Mouse (Mus musculus): Measurements from ENCODE around the gene Usp20. TPM values are rescaled to one million over a fixed set of nuclear protein-coding genes. Genes with fewer than 3 reads are reported as not detected.

Gene Usp20
- polyA plus RNA-seq, 1 experiment from 2014 or later: 19.0 TPM

DNA sequence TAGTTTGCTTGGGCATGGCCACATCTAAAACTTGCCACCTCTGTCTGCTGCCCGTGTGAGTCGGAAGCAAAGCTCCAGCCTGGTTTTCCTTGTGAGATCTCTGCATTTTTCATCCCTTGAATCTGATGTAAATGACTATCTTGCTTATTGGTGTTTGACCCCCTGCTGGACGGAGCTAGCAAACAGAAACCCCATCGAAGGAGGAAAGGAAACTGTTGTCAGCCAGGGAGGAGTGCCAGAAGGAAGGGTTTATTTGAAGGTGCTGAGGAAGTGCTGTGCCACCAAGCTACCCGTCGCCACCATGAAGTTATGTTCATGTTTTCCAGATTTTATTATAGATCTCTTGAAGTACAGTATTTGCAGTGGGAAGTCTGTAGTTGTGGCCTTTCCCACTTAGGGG, 27.3 kb upstream of the Usp20 start:
- peaks cover 34% of the 10 kb centered on the region for H3K36me3 ChIP-seq
- H3K27ac ChIP-seq: no peak overlapping the region
- WGBS: 58% methylated on average over 6 of the region's 6 CpGs
- H3K4me2 ChIP-seq: peak overlapping the region; percentile 65
- ATAC-seq (ENCODE audit: insufficient read depth, low FRiP score, low read depth): no peak
- no peak overlapping the region for H3K9ac ChIP-seq
- no peaks in the 10 kb centered on the region for H3K27me3 ChIP-seq (replicated peaks)
- 0 out of 2 replicates have a peak overlapping the region, but pooled peaks have one; percentile 2 for H3K4me3 ChIP-seq (replicated peaks)
- peaks cover 21% of the 10 kb centered on the region for H3K4me1 ChIP-seq
- no peaks in the 10 kb centered on the region for H3K9me3 ChIP-seq

DNA sequence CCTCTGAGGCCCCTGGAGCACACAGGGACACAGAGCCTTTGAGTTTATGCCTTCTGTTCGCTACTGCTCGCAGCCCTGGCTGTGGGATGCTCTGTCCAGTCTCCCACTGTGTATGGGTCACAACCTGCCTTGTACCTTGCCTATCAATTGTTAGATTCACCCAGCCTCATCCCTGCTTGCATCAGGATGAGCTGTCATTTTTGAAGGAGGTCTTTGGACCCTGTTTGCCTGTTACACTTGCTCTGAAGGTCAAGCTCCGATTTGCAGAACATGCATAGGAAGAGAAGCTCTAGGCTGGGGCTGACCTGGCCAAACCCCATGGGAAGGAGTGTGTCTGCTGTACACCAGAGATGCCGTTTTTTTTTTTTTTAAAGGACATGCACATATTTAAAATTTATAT, 24.6 kb upstream of the Usp20 start:
- 83% methylated on average over 4 of the region's 4 CpGs for WGBS
- H3K4me1 ChIP-seq: peaks cover 21% of the 10 kb centered on the region
- ATAC-seq (ENCODE audit: insufficient read depth, low FRiP score, low read depth): no peak
- no peaks in the 10 kb centered on the region for H3K27me3 ChIP-seq (replicated peaks)
- H3K4me2 ChIP-seq: no peak overlapping the region
- H3K9ac ChIP-seq: no peak overlapping the region
- no peak overlapping the region for H3K27ac ChIP-seq
- H3K36me3 ChIP-seq: peaks cover 57% of the 10 kb centered on the region
- H3K4me3 ChIP-seq (replicated peaks): no peak overlapping the region
- no peaks in the 10 kb centered on the region for H3K9me3 ChIP-seq

DNA sequence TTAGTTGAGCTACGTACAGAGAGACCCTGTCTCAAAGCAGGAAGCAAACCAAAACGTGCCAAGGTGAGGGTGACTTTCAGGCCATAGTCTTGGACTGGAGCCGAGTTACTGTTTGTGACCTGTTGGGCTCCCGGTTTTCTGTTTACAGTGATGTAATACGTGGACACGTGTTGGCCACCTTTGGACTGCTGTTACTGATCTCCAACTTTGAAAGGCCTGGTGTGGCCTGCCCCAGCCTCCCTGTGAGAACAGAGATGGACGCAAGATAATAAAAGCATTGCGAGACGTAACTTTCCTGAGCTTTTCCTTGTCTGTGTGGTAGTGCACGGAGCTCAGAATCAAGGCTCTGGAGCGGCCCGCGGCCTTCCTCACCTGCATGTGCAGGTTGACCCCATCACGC, 23.4 kb upstream of the Usp20 start:
- Histone ChIP-seq H3K4me2 (no peak overlapping the region), H3K4me1 (peaks cover 18% of the 10 kb centered on the region), H3K27ac (no peak overlapping the region), H3K9me3 (no peaks in the 10 kb centered on the region), H3K4me3 (replicated peaks) (no peak overlapping the region), H3K9ac (no peak overlapping the region), H3K36me3 (peaks cover 67% of the 10 kb centered on the region), H3K27me3 (replicated peaks) (no peaks in the 10 kb centered on the region)
- ATAC-seq (ENCODE audit: insufficient read depth, low FRiP score, low read depth): no peak
- WGBS: 83% methylated on average over 14 of the region's 14 CpGs

DNA sequence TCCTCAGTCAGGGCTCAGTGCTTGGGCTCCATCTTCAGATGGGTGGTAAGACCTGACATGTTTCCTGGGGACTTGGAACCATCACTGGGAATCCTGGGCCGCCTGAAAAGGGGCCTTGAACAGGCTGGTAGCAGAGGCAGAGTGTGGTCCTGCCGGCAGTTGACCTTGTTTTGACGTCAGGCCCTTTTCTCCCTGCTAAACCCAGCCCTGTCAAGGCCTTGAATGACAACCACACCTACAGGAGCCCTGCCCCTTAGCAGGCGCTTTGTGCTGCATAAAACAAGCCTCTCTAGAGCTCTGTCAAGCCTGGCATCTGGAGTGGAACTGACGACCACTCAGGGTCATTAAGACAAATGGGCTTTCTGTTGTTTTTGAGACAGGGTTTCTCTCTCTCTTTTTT, 22.2 kb upstream of the Usp20 start:
- ATAC-seq (ENCODE audit: insufficient read depth, low FRiP score, low read depth): no peak
- peaks cover 7% of the 10 kb centered on the region; the same call in 1 of the 2 replicates for H3K4me1 ChIP-seq
- H3K4me2 ChIP-seq: no peak overlapping the region
- no peaks in the 10 kb centered on the region for H3K27me3 ChIP-seq (replicated peaks)
- H3K27ac ChIP-seq: no peak overlapping the region
- H3K4me3 ChIP-seq (replicated peaks): no peak overlapping the region
- H3K36me3 ChIP-seq: peaks cover 78% of the 10 kb centered on the region
- H3K9me3 ChIP-seq: no peaks in the 10 kb centered on the region
- H3K9ac ChIP-seq: no peak overlapping the region
- 44% methylated on average over 5 of the region's 5 CpGs for WGBS

DNA sequence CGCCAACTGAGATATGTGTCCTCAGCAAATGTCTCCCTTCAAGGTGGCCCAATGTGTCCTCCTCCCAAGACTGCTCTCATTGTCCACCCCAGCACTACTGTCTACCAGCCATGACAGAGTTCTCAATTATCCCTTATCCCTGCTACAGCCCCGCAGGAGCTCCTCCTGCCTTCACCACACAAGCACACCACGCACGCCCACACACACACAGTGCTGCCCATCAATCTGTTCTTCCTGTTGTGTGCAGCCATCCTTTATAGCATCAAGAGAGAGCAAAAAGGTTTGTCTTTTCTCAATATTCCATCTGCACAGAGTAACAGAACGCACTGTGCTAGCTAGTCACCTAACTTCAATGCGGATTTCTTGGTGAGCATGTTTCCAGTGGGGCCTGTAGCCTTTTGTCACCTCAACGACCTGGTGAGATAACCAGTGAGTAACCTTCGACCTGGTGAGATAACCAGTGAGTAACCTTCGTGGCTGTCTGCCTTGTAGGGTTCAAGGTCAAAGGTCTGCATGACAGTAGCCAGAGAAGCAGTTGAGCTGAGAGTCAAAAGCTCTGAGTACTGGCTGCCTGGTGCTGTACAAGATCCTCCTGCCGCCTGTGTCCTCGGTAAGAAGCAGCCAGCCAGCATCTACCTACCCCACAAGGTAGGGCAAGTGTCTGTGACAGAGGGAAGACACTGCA, 19.4 kb upstream of the Usp20 start:
- peaks cover 66% of the 10 kb centered on the region for H3K36me3 ChIP-seq
- H3K4me2 ChIP-seq: no peak overlapping the region
- peaks cover 19% of the 10 kb centered on the region for H3K4me1 ChIP-seq
- no peak overlapping the region for H3K4me3 ChIP-seq (replicated peaks)
- no peak overlapping the region for H3K9ac ChIP-seq
- 78% methylated on average over 11 of the region's 11 CpGs for WGBS
- no peaks in the 10 kb centered on the region for H3K9me3 ChIP-seq
- no peak for ATAC-seq (ENCODE audit: insufficient read depth, low FRiP score, low read depth)
- no peaks in the 10 kb centered on the region for H3K27me3 ChIP-seq (replicated peaks)
- no peak overlapping the region for H3K27ac ChIP-seq

DNA sequence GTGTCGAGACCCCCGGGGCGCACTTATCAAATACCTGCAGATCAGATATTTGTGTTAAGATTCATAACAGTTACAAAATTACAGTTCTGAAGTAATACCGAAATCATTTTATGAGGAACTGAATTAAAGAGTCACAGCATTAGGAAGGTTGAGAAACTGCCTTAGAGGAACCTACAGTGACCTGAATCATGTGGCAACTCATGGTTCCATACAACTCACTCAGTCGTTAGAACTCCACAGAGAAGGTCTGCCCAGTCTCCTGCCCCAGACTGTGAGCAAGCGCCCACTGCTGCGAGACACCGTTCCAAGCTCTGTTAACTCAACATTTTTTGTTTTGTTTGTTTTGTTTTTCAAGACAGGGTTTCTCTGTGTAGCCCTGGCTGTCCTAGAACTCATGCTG, 16.5 kb upstream of the Usp20 start:
- H3K4me1 ChIP-seq: peaks cover 19% of the 10 kb centered on the region
- H3K27ac ChIP-seq: no peak overlapping the region
- peak overlapping the region; percentile 81 for H3K4me2 ChIP-seq
- no peaks in the 10 kb centered on the region for H3K9me3 ChIP-seq
- no peak overlapping the region for H3K9ac ChIP-seq
- peaks cover 42% of the 10 kb centered on the region for H3K36me3 ChIP-seq
- WGBS: 91% methylated on average over 8 of the region's 8 CpGs
- no peak overlapping the region for H3K4me3 ChIP-seq (replicated peaks)
- H3K27me3 ChIP-seq (replicated peaks): no peaks in the 10 kb centered on the region
- no peak for ATAC-seq (ENCODE audit: insufficient read depth, low FRiP score, low read depth)

DNA sequence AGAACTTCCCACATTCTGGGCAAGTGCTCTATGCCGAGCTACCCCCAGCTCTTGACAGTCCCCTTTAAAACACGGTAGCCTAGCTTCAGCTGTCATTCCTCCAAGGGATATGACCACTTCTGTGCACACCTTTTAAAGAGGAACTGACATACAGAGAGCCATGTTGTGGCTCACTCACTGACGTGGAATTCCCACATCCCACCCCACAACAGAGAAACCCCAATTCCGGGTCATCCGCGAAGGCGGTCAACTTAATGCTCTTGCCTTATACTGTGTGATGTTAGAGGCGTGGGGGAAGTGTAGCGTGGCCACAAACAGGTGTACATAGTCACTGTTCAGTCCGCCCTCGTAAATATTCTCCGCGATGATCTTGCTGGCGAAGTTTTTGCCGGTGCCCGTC, 15.3 kb upstream of the Usp20 start:
- 15% methylated on average over 16 of the region's 16 CpGs for WGBS
- H3K27ac ChIP-seq: 0 out of 2 replicates have a peak overlapping the region, but pooled peaks have one; percentile 78

DNA sequence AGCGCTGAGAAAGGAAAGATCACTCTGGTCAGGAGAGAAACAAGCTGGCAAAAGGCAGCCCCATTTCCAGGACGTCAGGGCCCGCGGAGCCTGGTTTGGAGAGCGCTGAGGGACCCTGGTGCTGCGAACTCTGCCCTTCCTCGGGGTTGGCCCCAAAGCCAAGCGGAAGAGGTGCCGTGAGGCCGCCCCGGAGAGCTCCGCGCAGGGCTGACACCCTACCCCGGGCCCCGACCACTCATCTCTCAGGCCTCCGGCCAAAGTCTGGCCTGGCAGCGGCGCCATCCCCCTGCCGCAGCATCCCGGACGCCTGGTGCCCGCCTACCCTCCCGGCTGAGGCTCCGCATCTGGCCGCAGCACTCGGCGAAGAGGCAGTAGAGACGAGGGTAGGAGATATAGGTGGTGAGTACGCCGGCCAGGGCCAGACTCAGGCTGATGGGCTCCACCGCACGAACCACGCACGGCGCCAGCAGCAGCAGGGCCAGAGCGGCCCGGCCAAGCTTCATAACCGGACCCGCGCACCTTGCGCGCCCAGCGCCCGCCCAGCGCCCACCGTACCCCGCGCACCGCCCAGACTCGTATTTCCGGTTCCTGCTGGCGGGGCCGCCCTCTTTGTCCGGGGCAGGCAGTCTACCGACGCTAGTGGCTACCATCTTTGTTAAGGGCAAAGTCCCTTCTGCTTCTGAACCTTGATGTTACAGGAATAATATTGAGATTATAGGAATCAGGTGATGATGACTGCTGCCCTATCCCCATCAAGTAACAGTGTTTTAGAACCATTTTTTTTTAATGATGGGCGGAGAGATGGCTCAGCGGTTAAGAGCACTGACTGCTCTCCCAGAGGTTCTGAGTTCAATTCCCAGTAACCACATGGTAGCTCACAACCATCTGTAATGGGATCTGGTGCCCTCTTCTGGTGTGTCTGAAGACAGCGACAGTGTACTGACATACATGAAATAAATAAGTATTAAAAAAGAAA, 14.4 kb upstream of the Usp20 start, which contains the start of gene Tor1a:
TSS of gene Tor1a (minus strand) at position 582 of the 976 bp plus-strand sequence.
- Histone ChIP-seq H3K27me3 (replicated peaks) (no peaks in the 10 kb centered on the region), H3K36me3 (peaks cover 28% of the 10 kb centered on the region), H3K9ac (peak within 1 kb of the TSS; percentile 98), H3K4me1 (peaks cover 19% of the 10 kb centered on the region), H3K27ac (peak within 1 kb of the TSS; percentile 78), H3K4me3 (replicated peaks) (peak within 1 kb of the TSS; percentile 92), H3K4me2 (peak within 1 kb of the TSS; percentile 81), H3K9me3 (no peaks in the 10 kb centered on the region)
- peak; percentile 93 for ATAC-seq (ENCODE audit: insufficient read depth, low FRiP score, low read depth)
- WGBS: 2% methylated on average over 59 of the region's 59 CpGs

More for the DNA sequence above, 15.3 kb upstream of the Usp20 start:
- peak overlapping the region; percentile 92 for H3K4me3 ChIP-seq (replicated peaks)
- no peaks in the 10 kb centered on the region for H3K27me3 ChIP-seq (replicated peaks)
- H3K4me2 ChIP-seq: peak overlapping the region; percentile 81
- no peak for ATAC-seq (ENCODE audit: insufficient read depth, low FRiP score, low read depth)
- H3K9me3 ChIP-seq: no peaks in the 10 kb centered on the region
- peaks cover 19% of the 10 kb centered on the region for H3K4me1 ChIP-seq
- peak overlapping the region; percentile 98 for H3K9ac ChIP-seq
- H3K36me3 ChIP-seq: peaks cover 31% of the 10 kb centered on the region

DNA sequence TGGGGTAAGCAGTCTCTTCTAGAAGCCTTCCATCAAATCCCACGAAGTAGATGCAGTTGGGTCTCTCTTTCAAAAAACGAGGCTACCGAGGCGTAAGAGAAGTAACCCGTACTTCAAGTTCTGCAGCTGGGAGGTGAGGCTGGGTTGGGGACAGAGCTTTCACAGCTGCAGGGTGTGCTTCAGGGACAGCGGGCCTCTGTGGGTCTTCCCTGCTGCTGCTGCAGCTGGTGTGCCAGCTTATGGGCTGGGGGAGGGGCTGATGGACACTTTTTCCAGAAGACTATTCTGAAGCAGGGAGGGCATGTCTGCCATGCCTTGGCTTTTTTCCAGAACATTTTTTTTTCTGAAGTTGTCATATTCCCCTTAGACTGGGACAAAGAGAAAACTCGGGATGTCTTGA, 945 bp downstream of the Usp20 start:
- 43% methylated on average over 7 of the region's 7 CpGs for WGBS
- H3K27ac ChIP-seq: no peak overlapping the region
- H3K9ac ChIP-seq: no peak overlapping the region

DNA sequence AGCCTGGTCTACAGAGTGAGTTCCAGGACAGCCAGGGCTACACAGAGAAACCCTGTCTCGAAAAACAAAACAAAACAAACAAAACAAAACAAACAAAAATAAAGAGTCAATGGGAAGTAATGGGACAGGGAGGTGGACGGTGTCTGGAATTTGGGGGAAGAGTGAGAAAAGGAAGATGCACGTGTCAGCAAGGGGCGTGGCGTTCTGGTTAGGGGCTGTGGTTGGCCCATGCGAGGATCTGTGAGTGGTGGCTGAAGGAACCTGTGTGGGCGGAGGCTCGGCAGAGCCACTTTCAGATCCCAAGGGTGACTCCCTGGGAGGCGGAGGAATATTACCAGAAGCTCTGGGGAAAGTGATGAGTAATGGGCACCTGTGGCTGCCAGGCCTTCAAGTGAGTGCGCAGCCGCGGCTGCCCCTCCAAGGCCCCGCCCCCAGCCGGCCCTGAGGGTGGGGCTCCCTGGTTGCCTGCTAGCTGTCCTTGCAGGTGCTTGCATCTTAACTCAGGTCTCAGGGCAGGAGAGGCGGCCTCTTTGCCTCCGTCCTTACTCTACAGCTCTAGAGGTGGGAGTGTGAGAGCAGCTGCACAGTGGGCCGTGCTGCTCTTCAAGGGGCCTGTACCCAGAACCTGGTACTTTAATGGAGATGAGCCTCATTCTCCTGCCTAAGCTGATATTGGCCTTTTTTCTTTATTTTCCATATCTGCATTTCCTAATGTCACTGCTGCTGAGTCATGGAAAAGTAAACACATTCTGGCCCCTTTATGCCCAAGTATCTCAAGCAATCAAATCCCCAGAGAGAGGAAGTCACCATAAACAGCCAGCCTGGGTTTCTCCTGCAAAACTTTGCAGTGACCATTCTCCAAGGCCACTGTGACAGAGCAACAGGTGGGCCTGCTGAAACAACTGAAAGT, 3.3 kb downstream of the Usp20 start:
- WGBS: 21% methylated on average over 17 of the region's 17 CpGs
- Histone ChIP-seq H3K4me2 (peak overlapping the region; percentile 22), H3K4me1 (peaks cover 26% of the 10 kb centered on the region), H3K9me3 (no peaks in the 10 kb centered on the region), H3K27me3 (replicated peaks) (no peaks in the 10 kb centered on the region), H3K4me3 (replicated peaks) (no peak overlapping the region), H3K27ac (peak overlapping the region; percentile 82), H3K36me3 (peaks cover under 1% of the 10 kb centered on the region; the same call in 1 of the 2 replicates), H3K9ac (no peak overlapping the region)
- no peak for ATAC-seq (ENCODE audit: insufficient read depth, low FRiP score, low read depth)

More for the DNA sequence above, 945 bp downstream of the Usp20 start:
- Histone ChIP-seq H3K9me3 (no peaks in the 10 kb centered on the region), H3K4me3 (replicated peaks) (peak overlapping the region; percentile 67), H3K4me2 (peak overlapping the region; percentile 77), H3K36me3 (peaks cover 20% of the 10 kb centered on the region; the same call in 1 of the 2 replicates), H3K4me1 (peaks cover 29% of the 10 kb centered on the region), H3K27me3 (replicated peaks) (no peaks in the 10 kb centered on the region)
- no peak for ATAC-seq (ENCODE audit: insufficient read depth, low FRiP score, low read depth)

DNA sequence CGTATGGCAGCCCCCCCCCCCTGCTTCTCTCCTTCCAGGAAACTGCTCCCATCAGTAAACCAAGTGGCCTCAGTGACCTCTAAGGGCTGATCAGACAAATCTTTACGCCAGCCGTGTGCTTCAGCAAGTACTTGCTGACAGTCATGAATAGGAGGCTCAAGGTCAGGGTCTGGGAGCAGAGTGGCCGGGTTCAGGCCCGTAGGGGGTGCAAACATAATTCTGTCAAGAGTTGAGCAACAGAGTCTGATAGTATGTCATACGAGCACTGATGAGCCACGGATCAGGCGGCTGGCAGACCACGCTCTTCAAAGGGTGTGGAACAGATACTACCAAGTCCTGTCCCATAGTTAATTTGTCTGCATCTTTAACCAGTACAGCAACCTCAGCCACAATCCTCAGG, 8.1 kb downstream of the Usp20 start:
- no peak overlapping the region for H3K9ac ChIP-seq
- 86% methylated on average over 9 of the region's 9 CpGs for WGBS
- H3K27ac ChIP-seq: no peak overlapping the region
- no peaks in the 10 kb centered on the region for H3K27me3 ChIP-seq (replicated peaks)
- ATAC-seq (ENCODE audit: insufficient read depth, low FRiP score, low read depth): no peak
- peaks cover 8% of the 10 kb centered on the region; the same call in 1 of the 2 replicates for H3K4me1 ChIP-seq
- no peaks in the 10 kb centered on the region for H3K36me3 ChIP-seq
- no peak overlapping the region for H3K4me3 ChIP-seq (replicated peaks)
- no peaks in the 10 kb centered on the region for H3K9me3 ChIP-seq
- H3K4me2 ChIP-seq: no peak overlapping the region

All from stomach, embryonic 15.5 days (tissue).